Mouse (Mus musculus) liver, embryonic 14.5 days (tissue): ENCODE measurements at regions not wholly inside any gene's neighbourhood (a gene's known extent, or its start where the extent isn't known, plus 50 kb on each side); places are given as distances from the start of the nearest gene placed in this dataset.

Source experiments
- ATAC-seq: fragments of 200-750 bp; cut with Nextera tagmentation; 2 replicates; pipeline ENCODE4 v1.8.0; 2017; ENCODE audit warnings: moderate number of reproducible peaks, mild to moderate bottlenecking, moderate library complexity; ENCODE audit not compliant: insufficient read depth
- DNase-seq, 3 experiments: peaks; one replicate each; pipeline ENCODE4 v3.0.0-alpha.2; 2012 to 2013; ENCODE audit warnings: low read depth in 3 of 3, low spot score in 3 of 3
- H3K27ac ChIP-seq: fragments of 300-500 bp; sonication (generic); 2 replicates; pipeline ENCODE4 v1.5.1; 2014; ENCODE audit warnings: moderate library complexity, mild to moderate bottlenecking, control low read depth, inconsistent platforms
- H3K27me3 ChIP-seq: fragments of 300-500 bp; sonication (generic); 2 replicates; pipeline ENCODE4 v1.6.1; 2014; ENCODE audit warnings: mild to moderate bottlenecking, low read length, moderate library complexity; ENCODE audit not compliant: control insufficient read depth, insufficient read depth
- H3K36me3 ChIP-seq: fragments of 300-500 bp; sonication (generic); replicated peaks from 2 replicates; pipeline ENCODE4 v1.6.1; 2014; ENCODE audit warnings: low read depth; ENCODE audit not compliant: control insufficient read depth, insufficient read depth
- H3K4me1 ChIP-seq, 2 experiments: fragments of 200-500 bp in 1 of 2; fragments of 300-500 bp in 1 of 2; sonication (generic) in 1 of 2; replicated peaks; 2 replicates each; pipeline ENCODE4 v1.6.1; 2012 to 2014; ENCODE audit warnings: antibody characterized with exemption in 1 of 2, inconsistent platforms in 1 of 2, low read length in 1 of 2; ENCODE audit not compliant: control insufficient read depth in 2 of 2, insufficient read depth in 2 of 2
- H3K4me2 ChIP-seq: fragments of 300-500 bp; sonication (generic); 2 replicates; pipeline ENCODE4 v1.6.1; 2014; ENCODE audit warnings: low read depth, mild to moderate bottlenecking, control low read depth, moderate library complexity
- H3K4me3 ChIP-seq, 2 experiments: fragments of 200-500 bp in 1 of 2; fragments of 300-500 bp in 1 of 2; sonication (generic) in 1 of 2; 2 replicates each; pipeline ENCODE4 v1.5.1; 2012 to 2014; ENCODE audit warnings: low read depth in 2 of 2, low read length in 2 of 2, mild to moderate bottlenecking in 2 of 2, control low read depth in 1 of 2, inconsistent platforms in 1 of 2, moderate library complexity in 1 of 2; ENCODE audit not compliant: insufficient read depth in 1 of 2
- H3K9ac ChIP-seq: fragments of 300-500 bp; sonication (generic); replicated peaks from 2 replicates; pipeline ENCODE4 v1.6.1; 2014; ENCODE audit warnings: mild to moderate bottlenecking, control low read depth, moderate library complexity
- H3K9me3 ChIP-seq: fragments of 300-500 bp; sonication (generic); 2 replicates; pipeline ENCODE4 v1.6.1; 2016; ENCODE audit warnings: low read length, mixed read lengths; ENCODE audit not compliant: control insufficient read depth
- CTCF ChIP-seq: IDR thresholded peaks from 2 replicates; pipeline ENCODE4 v1.5.1; 2016; ENCODE audit warnings: antibody characterized with exemption, low read depth, control low read depth
- EP300 ChIP-seq: IDR thresholded peaks from 2 replicates; pipeline ENCODE4 v1.6.1; 2016; ENCODE audit warnings: antibody characterized with exemption, low read depth
- WGBS: fragments of 180-500 bp; shearing (Covaris S2); extraction: QIAGEN DNeasy Blood & Tissue Kit; methylation state at CpG from one replicate; pipeline ENCODE4 v1.1.7; 2014; ENCODE audit not compliant: insufficient replicate concordance; 5-methylcytosine and 5-hydroxymethylcytosine counted together

- ATAC-seq: no peak
- H3K4me3 ChIP-seq: no peak overlapping the region
- no peak overlapping the region for H3K27ac ChIP-seq
- H3K4me1 ChIP-seq: no peaks in the 10 kb centered on the region
- no peaks in the 10 kb centered on the region for H3K27me3 ChIP-seq
- H3K36me3 ChIP-seq: no peaks in the 10 kb centered on the region
- no peak overlapping the region for H3K4me2 ChIP-seq
- TF ChIP-seq CTCF (no peak), EP300 (no peak)
- no peaks in the 10 kb centered on the region for H3K9me3 ChIP-seq
- WGBS: 47% methylated on average over 5 of the region's 5 CpGs
- DNase-seq: no peak
- H3K9ac ChIP-seq: no peak overlapping the region
These were observed 171.4 kb downstream of the Ndfip2 start for GRCm38 (mm10) chr14:105429664-105430257.

DNA sequence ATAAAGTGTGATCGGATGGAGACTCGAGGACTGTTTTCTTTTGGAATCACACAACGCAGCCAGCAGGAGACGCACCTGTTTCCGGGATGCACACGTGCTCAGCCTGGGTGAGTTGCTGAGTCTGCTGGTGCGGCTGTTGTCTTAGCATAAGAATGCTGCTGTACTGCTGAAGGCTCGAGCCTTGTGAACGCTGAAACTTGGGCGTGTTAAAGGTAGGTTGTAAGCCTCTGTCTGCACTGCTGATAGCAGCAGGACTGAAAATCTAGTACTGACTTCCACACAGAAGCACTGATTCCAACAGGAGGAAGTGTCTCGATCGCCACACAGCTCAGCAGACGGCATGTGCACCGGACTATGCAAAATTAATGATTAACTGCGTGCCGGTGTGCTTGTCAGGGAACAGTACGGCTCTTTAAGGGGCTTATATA is 169.1 kb downstream of the Ndfip2 start:
- DNase-seq (peak in 1 of 3 experiments; percentile 9), ATAC-seq (no peak)
- H3K4me3 ChIP-seq: no peak overlapping the region; a peak in 1 of 4 replicates
- no peak overlapping the region for H3K9ac ChIP-seq
- TF ChIP-seq CTCF (0 out of 2 replicates have a peak, but pooled peaks have one; percentile 17), EP300 (no peak)
- H3K27me3 ChIP-seq: no peaks in the 10 kb centered on the region
- peak overlapping the region; percentile 28 for H3K4me2 ChIP-seq
- H3K36me3 ChIP-seq: no peaks in the 10 kb centered on the region
- H3K9me3 ChIP-seq: no peaks in the 10 kb centered on the region
- H3K4me1 ChIP-seq: no peaks in the 10 kb centered on the region
- WGBS: 30% methylated on average over 17 of the region's 17 CpGs
- no peak overlapping the region for H3K27ac ChIP-seq

DNA sequence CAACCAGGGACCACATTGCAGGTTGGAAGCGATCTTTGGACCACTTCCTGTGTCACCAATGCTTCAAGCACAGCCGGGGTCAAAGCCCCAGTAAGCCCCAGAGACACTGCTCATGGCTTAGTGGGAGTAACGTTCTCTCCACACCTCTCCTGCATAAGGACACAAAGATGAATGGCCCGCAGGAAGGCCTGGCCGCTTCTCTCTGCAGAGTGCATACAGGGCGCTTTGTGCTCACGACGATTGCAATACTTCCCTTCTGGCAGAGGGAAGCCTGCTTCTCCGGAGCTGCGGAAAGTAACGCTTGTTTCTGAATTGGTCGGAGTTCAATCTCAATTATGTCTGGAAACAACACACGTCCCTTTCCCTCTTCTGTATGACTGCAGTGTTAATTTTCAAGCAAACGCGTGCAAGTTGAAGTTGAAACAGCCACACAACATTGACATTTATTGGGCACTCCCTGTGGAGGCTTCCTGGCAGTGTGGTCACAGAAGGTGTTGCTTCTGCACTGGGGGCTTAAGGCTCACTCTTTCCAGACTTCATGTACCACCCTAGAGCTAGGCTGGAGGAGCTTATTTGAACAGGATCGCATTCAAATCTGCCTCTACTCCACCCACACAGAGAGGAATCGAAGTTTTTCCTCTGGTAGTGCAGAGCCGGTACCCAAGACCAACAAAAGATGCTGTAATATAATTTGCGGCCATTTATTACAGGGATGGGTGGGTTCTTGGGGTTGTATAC is 168.4 kb downstream of the Ndfip2 start:
- no peak for DNase-seq
- 54% methylated on average over 19 of the region's 19 CpGs for WGBS
- ATAC-seq: no peak
- Histone ChIP-seq H3K4me1 (no peaks in the 10 kb centered on the region), H3K4me3 (no peak overlapping the region), H3K27ac (no peak overlapping the region), H3K27me3 (no peaks in the 10 kb centered on the region), H3K9ac (no peak overlapping the region), H3K36me3 (no peaks in the 10 kb centered on the region), H3K9me3 (no peaks in the 10 kb centered on the region), H3K4me2 (no peak overlapping the region)
- TF ChIP-seq EP300 (no peak), CTCF (no peak)

GRCm38 (mm10) chr14:105417967-105418366 is 159.6 kb downstream of the Ndfip2 start:
- DNase-seq: no peak
- no peak for TF ChIP-seq EP300
- TF ChIP-seq CTCF: no peak
- 58% methylated on average over 4 of the region's 4 CpGs for WGBS

DNA sequence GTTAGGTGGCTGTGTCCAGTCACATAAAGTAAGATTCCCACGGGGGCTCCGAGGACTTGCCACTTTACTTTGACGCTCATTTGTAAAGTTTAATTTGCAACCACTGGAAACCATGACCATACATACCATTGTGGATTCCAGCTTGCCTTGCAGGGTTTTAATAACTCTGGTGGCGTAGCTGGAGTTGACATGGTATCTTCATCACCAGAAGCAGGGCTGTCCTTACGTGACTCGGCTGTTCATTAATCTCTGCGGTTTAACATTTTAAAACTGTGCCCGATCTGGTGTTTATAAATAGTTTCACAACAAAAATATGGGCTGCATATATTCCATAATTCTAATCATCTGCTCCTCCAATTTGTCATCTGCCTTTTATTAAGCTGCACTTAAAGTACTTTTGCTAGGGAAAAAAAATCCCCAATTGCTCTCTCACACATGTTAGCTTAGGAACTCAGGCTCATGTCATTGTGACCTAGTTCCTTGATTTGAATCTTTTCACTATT is 159.1 kb downstream of the Ndfip2 start:
- ATAC-seq: no peak
- TF ChIP-seq CTCF (no peak), EP300 (no peak)

More at GRCm38 (mm10) chr14:105417967-105418366, 159.6 kb downstream of the Ndfip2 start:
- no peaks in the 10 kb centered on the region for H3K9me3 ChIP-seq
- H3K4me1 ChIP-seq: no peaks in the 10 kb centered on the region; a peak in 1 of 4 replicates
- ATAC-seq: no peak
- no peak overlapping the region for H3K27ac ChIP-seq
- no peak overlapping the region for H3K4me3 ChIP-seq
- no peak overlapping the region for H3K9ac ChIP-seq
- no peaks in the 10 kb centered on the region for H3K27me3 ChIP-seq
- no peaks in the 10 kb centered on the region for H3K36me3 ChIP-seq
- no peak overlapping the region for H3K4me2 ChIP-seq

More for the DNA sequence above, 159.1 kb downstream of the Ndfip2 start:
- Histone ChIP-seq H3K4me2 (no peak overlapping the region), H3K4me1 (no peaks in the 10 kb centered on the region; a peak in 1 of 4 replicates), H3K4me3 (no peak overlapping the region), H3K9ac (no peak overlapping the region), H3K27ac (no peak overlapping the region), H3K36me3 (no peaks in the 10 kb centered on the region), H3K9me3 (no peaks in the 10 kb centered on the region), H3K27me3 (no peaks in the 10 kb centered on the region)
- 79% methylated on average over 8 of the region's 8 CpGs for WGBS
- DNase-seq: no peak
